Mouse (Mus musculus): ENCODE data around the gene Hexa. TPM values are rescaled to one million over a fixed set of nuclear protein-coding genes. Genes with fewer than 3 reads are reported as not detected.

The Hexa gene
- 66.1 TPM for polyA plus RNA-seq (2017; shearing (Covaris generic))

GRCm38 (mm10) chr9:59539441-59540137 lies at the start of gene Hexa, which contains the start of gene Tmem202:
Gene Hexa, plus strand, starts transcription at chr9:59539540.
Gene Tmem202, minus strand, starts transcription at chr9:59539847.

GRCm38 (mm10) chr9:59577844-59578504 lies 38.6 kb downstream of the Hexa start, which contains the start of gene Celf6:
Gene Celf6, plus strand, starts transcription at chr9:59577917.

Other genes starting within 250 kb of the Hexa start
- gene Adpgk, start 248.0 kb upstream of the Hexa start, polyA plus RNA-seq (2017; shearing (Covaris generic)), result 7.9 TPM
- gene Bbs4, start 186.0 kb upstream of the Hexa start, polyA plus RNA-seq (2017; shearing (Covaris generic)), result 13.3 TPM
- 12.8 TPM for gene Arih1, start 52.9 kb upstream of the Hexa start, polyA plus RNA-seq (2017; shearing (Covaris generic))
- gene Tmem202, start 307 bp downstream of the Hexa start, polyA plus RNA-seq (2017; shearing (Covaris generic)), result 0.82 TPM
- gene Celf6, start 38.4 kb downstream of the Hexa start, polyA plus RNA-seq (2017; shearing (Covaris generic)), result not detected
- gene Parp6, start 77.7 kb downstream of the Hexa start, polyA plus RNA-seq (2017; shearing (Covaris generic)), result 34.0 TPM
- gene Pkm, start 116.8 kb downstream of the Hexa start, polyA plus RNA-seq (2017; shearing (Covaris generic)), result 945 TPM
- gene Gramd2, start 140.6 kb downstream of the Hexa start, polyA plus RNA-seq (2017; shearing (Covaris generic)), result not detected
- gene Senp8, start 211.2 kb downstream of the Hexa start, polyA plus RNA-seq (2017; shearing (Covaris generic)), result 7.9 TPM
- gene Myo9a, start 211.4 kb downstream of the Hexa start, polyA plus RNA-seq (2017; shearing (Covaris generic)), result 30.5 TPM

All from CD4-positive, CD25-positive, alpha-beta regulatory T cell, adult 9 weeks (primary cell).